ENCODE assay signal across 11 mouse cellular contexts in genomic region chr10:85481106-85481505, GRCm38 (mm10).
DNase-seq lines count a peak whose midpoint lies in the region; ATAC-seq and TF ChIP-seq lines count a peak whose summit lies in the region.
"Had no signal": no experiment of that assay in that cellular context is flagged by ENCODE, and none has a peak within 500 bp of the region (broad histone marks: within the 10 kb centered on the region; RNA-seq: fewer than 3 reads in every experiment).

No protein-coding gene starts in this region.

- 0 out of 2 replicates have a peak, but pooled peaks cover 6% of the 10 kb centered on the region for H3K4me1 ChIP-seq in heart, postnatal 0 days (ENCODE audit: control insufficient read depth, insufficient read depth)
- H3K4me1 ChIP-seq in embryonic facial prominence, embryonic 15.5 days, result peaks cover 23% of the 10 kb centered on the region
- peaks cover 14% of the 10 kb centered on the region for H3K4me1 ChIP-seq in lung, embryonic 16.5 days (replicated peaks; ENCODE audit: control insufficient read depth, insufficient read depth, low read length)

- DNase-seq in heart, postnatal 0 days (ENCODE audit: low spot score), result peak; percentile 26
- no peak for DNase-seq in heart, adult 11 months
- peak; percentile 83 for DNase-seq in NIH3T3 (ENCODE audit: low read depth)
- DNase-seq in layer of hippocampus, adult 11-12 months (ENCODE audit: low spot score), result no peak
- no peak for DNase-seq in gastrocnemius, adult 2 months
- DNase-seq in MN1 (ENCODE audit: low spot score), result no peak
- DNase-seq: embryo, embryonic 11 days had no signal

- no peak for TF ChIP-seq EP300 in heart, postnatal 0 days (IDR thresholded peaks at IDR 0.05; ENCODE audit: low read depth)

- H3K36me3 ChIP-seq in heart, postnatal 0 days (replicated peaks; ENCODE audit: control insufficient read depth, insufficient read depth, low read length), result no peaks in the 10 kb centered on the region
- H3K36me3 ChIP-seq in embryonic facial prominence, embryonic 15.5 days, result no peaks in the 10 kb centered on the region
- H3K36me3 ChIP-seq in lung, embryonic 16.5 days (ENCODE audit: control insufficient read depth, insufficient read depth, low read length), result no peaks in the 10 kb centered on the region
- H3K36me3 ChIP-seq: limb, embryonic 12.5 days; midbrain, embryonic 12.5 days had no signal

- H3K27ac ChIP-seq in heart, postnatal 0 days (ENCODE audit: low read depth), result no peak overlapping the region
- no peak overlapping the region for H3K27ac ChIP-seq in embryonic facial prominence, embryonic 15.5 days (replicated peaks)
- no peak overlapping the region for H3K27ac ChIP-seq in lung, embryonic 16.5 days (ENCODE audit: low read length)
- no peak overlapping the region for H3K27ac ChIP-seq in gastrocnemius, adult 2 months
- H3K27ac ChIP-seq: limb, embryonic 12.5 days; midbrain, embryonic 12.5 days had no signal

- no peak overlapping the region for H3K9ac ChIP-seq in heart, postnatal 0 days (replicated peaks; ENCODE audit: low read depth, low read length)
- H3K9ac ChIP-seq in embryonic facial prominence, embryonic 15.5 days, result no peak overlapping the region
- H3K9ac ChIP-seq in lung, embryonic 16.5 days (ENCODE audit: low read length), result no peak overlapping the region
- H3K9ac ChIP-seq: limb, embryonic 12.5 days; midbrain, embryonic 12.5 days had no signal

- no peaks in the 10 kb centered on the region for H3K9me3 ChIP-seq in heart, postnatal 0 days (replicated peaks; ENCODE audit: control insufficient read depth, low read length)
- no peaks in the 10 kb centered on the region for H3K9me3 ChIP-seq in embryonic facial prominence, embryonic 15.5 days (replicated peaks)
- H3K9me3 ChIP-seq in lung, embryonic 16.5 days (ENCODE audit: control insufficient read depth, low read length), result no peaks in the 10 kb centered on the region
- H3K9me3 ChIP-seq: limb, embryonic 12.5 days; midbrain, embryonic 12.5 days had no signal

- 18% methylated on average over 3 of the region's 3 CpGs for WGBS in heart, postnatal 0 days
- 16% methylated on average over 3 of the region's 3 CpGs for WGBS in embryonic facial prominence, embryonic 15.5 days
- WGBS in lung, embryonic 16.5 days, result 4% methylated on average over 3 of the region's 3 CpGs

- 0 out of 2 replicates have a peak, but pooled peaks have one; percentile 33 for ATAC-seq in heart, postnatal 0 days (ENCODE audit: insufficient read depth, low read depth)
- ATAC-seq in embryonic facial prominence, embryonic 15.5 days (ENCODE audit: insufficient number of reproducible peaks, low FRiP score, low TSS enrichment, low read depth), result 0 out of 2 replicates have a peak, but pooled peaks have one; percentile 9
- peak; percentile 68 for ATAC-seq in lung, embryonic 16.5 days (ENCODE audit: low read depth)

- H3K4me2 ChIP-seq in heart, postnatal 0 days (ENCODE audit: low read depth, low read length), result no peak overlapping the region
- no peak overlapping the region for H3K4me2 ChIP-seq in embryonic facial prominence, embryonic 15.5 days (replicated peaks)
- no peak overlapping the region for H3K4me2 ChIP-seq in lung, embryonic 16.5 days (ENCODE audit: low read depth, low read length)
- H3K4me2 ChIP-seq: limb, embryonic 12.5 days; midbrain, embryonic 12.5 days had no signal

- no peaks in the 10 kb centered on the region for H3K27me3 ChIP-seq in heart, postnatal 0 days (ENCODE audit: control insufficient read depth, insufficient read depth, low read length)
- no peaks in the 10 kb centered on the region for H3K27me3 ChIP-seq in embryonic facial prominence, embryonic 15.5 days
- H3K27me3 ChIP-seq in lung, embryonic 16.5 days (ENCODE audit: control insufficient read depth, insufficient read depth, low read depth, low read length), result no peaks in the 10 kb centered on the region
- H3K27me3 ChIP-seq: limb, embryonic 12.5 days; midbrain, embryonic 12.5 days had no signal

- H3K4me3 ChIP-seq in heart, postnatal 0 days (ENCODE audit: low read depth, low read length), result no peak overlapping the region
- no peak overlapping the region for H3K4me3 ChIP-seq in embryonic facial prominence, embryonic 15.5 days (replicated peaks)
- H3K4me3 ChIP-seq in lung, embryonic 16.5 days (ENCODE audit: low read length), result no peak overlapping the region
- no peak overlapping the region for H3K4me3 ChIP-seq in gastrocnemius, adult 2 months
- H3K4me3 ChIP-seq: limb, embryonic 12.5 days; midbrain, embryonic 12.5 days had no signal

- no peak for TF ChIP-seq CTCF in heart, postnatal 0 days (IDR thresholded peaks at IDR 0.05; ENCODE audit: low read depth)
- TF ChIP-seq CTCF in gastrocnemius, adult 2 months (IDR thresholded peaks at IDR 0.05), result no peak

- intact Hi-C loops in gastrocnemius, adult 2 months (cut with DNase I), result no loop called here

Comparison
In these comparisons a context has a peak if more than half of its experiments do, and no peak if none do; other contexts are left out.
1. DNase-seq: peak in heart, postnatal 0 days (single experiment) and NIH3T3 (single experiment); none in heart, adult 11 months (single experiment), layer of hippocampus, adult 11-12 months (single experiment), gastrocnemius, adult 2 months (single experiment) and MN1 (single experiment).
2. ATAC-seq: peak in every context shown above with its lines; median percentile 68 in lung, embryonic 16.5 days; 33 in heart, postnatal 0 days; 9 in embryonic facial prominence, embryonic 15.5 days.